Mouse (Mus musculus) spleen, adult 2 months (tissue): ENCODE data around the gene Haus6. TPM values are rescaled to one million over a fixed set of nuclear protein-coding genes. Genes with fewer than 3 reads are reported as not detected.
A peak's percentile ranks its signal among the peaks of the same experiment; 100 is the strongest.

Experiments used
- DNase-seq, 2 experiments: peaks; one replicate each; pipeline versions ENCODE4 v3.0.0 to v3.0.0-alpha.2; 2012 to 2021; ENCODE audit warnings: low spot score in 2 of 2, low read depth in 1 of 2
- H3K27ac ChIP-seq: fragments of 200-500 bp; 2 replicates; pipeline ENCODE4 v1.5.1; 2012; ENCODE audit warnings: low read length, inconsistent platforms; ENCODE audit not compliant: insufficient read depth
- H3K27me3 ChIP-seq: fragments of 200-500 bp; 2 replicates; pipeline ENCODE4 v1.6.1; 2012; ENCODE audit warnings: mild to moderate bottlenecking, moderate library complexity, low read length, inconsistent platforms; ENCODE audit not compliant: control insufficient read depth, insufficient read depth
- H3K36me3 ChIP-seq: fragments of 200-500 bp; 2 replicates; pipeline ENCODE4 v1.6.1; 2012; ENCODE audit warnings: mild to moderate bottlenecking, low read length, inconsistent platforms; ENCODE audit not compliant: control insufficient read depth, insufficient read depth
- H3K4me1 ChIP-seq: fragments of 200-500 bp; 2 replicates; pipeline ENCODE4 v1.6.1; 2011; ENCODE audit warnings: inconsistent platforms; ENCODE audit not compliant: control insufficient read depth, insufficient read depth, insufficient read length
- H3K4me3 ChIP-seq: fragments of 200-500 bp; 2 replicates; pipeline ENCODE4 v1.5.1; 2011; ENCODE audit warnings: mild to moderate bottlenecking, inconsistent platforms; ENCODE audit not compliant: insufficient read depth, insufficient read length; ENCODE audit errors: extremely low read depth
- CTCF ChIP-seq: fragments of 200-500 bp; IDR thresholded peaks from 2 replicates; pipeline ENCODE4 v1.5.1; 2011; ENCODE audit warnings: mild to moderate bottlenecking, inconsistent platforms; ENCODE audit not compliant: insufficient read depth, insufficient read length, insufficient replicate concordance; ENCODE audit errors: extremely low read depth
- POLR2A ChIP-seq: fragments of 200-500 bp; IDR thresholded peaks from 2 replicates; pipeline ENCODE4 v1.6.1; 2011; ENCODE audit warnings: low read depth, low read length, inconsistent platforms
- WGBS: fragments of 180-500 bp; shearing (Covaris S2); methylation state at CpG from one replicate; pipeline ENCODE4 v1.1.7; 2018; 5-methylcytosine and 5-hydroxymethylcytosine counted together
- polyA plus RNA-seq: library from polyadenylated mRNA; depleted of rRNA; stranded (reverse); fragments of >200 nt; gene quantifications from 2 replicates; pipeline ENCODE4 v1.2.3, GENCODE M21; 2012

The Haus6 gene
- polyA plus RNA-seq, 1 experiment: 8.8 TPM

GRCm38 (mm10) chr4:86588236-86588635 lies 23.6 kb downstream of the Haus6 start:
- Histone ChIP-seq H3K4me3 (no peak overlapping the region), H3K36me3 (peaks cover 16% of the 10 kb centered on the region), H3K27ac (no peak overlapping the region), H3K27me3 (no peaks in the 10 kb centered on the region), H3K4me1 (no peaks in the 10 kb centered on the region)
- 89% methylated on average over 3 of the region's 3 CpGs for WGBS
- DNase-seq: peak; percentile 49 to 59
- peak; percentile 19; the same call in 1 of the 2 replicates for TF ChIP-seq CTCF
- no peak for TF ChIP-seq POLR2A

- H3K4me3 ChIP-seq: no peak overlapping the region
- no peaks in the 10 kb centered on the region for H3K27me3 ChIP-seq
- TF ChIP-seq CTCF (no peak), POLR2A (no peak)
- whole genome bisulfite sequencing: 57% methylated on average over 3 of the region's 3 CpGs
- peaks cover 13% of the 10 kb centered on the region for H3K36me3 ChIP-seq
- peak in 1 of 2 experiments; percentile 21 for DNase-seq
- H3K4me1 ChIP-seq: peaks cover 13% of the 10 kb centered on the region; the same call in 1 of the 2 replicates
- peak overlapping the region; percentile 80 for H3K27ac ChIP-seq
Measured at GRCm38 (mm10) chr4:86580591-86580990, 31.3 kb downstream of the Haus6 start.

GRCm38 (mm10) chr4:86580056-86580455 lies 31.8 kb downstream of the Haus6 start:
- no peaks in the 10 kb centered on the region for H3K27me3 ChIP-seq
- TF ChIP-seq POLR2A (no peak), CTCF (no peak)
- WGBS: 29% methylated on average over 4 of the region's 4 CpGs

GRCm38 (mm10) chr4:86576630-86577225 lies 35.1 kb downstream of the Haus6 start:
- Histone ChIP-seq H3K27ac (peak overlapping the region; percentile 99), H3K4me3 (peak overlapping the region; percentile 96), H3K4me1 (peaks cover 13% of the 10 kb centered on the region; the same call in 1 of the 2 replicates), H3K27me3 (no peaks in the 10 kb centered on the region), H3K36me3 (no peaks in the 10 kb centered on the region)
- 19% methylated on average over 11 of the region's 11 CpGs for WGBS
- TF ChIP-seq POLR2A: no peak
- no peak for TF ChIP-seq CTCF
- no peak for DNase-seq

More at GRCm38 (mm10) chr4:86580056-86580455, 31.8 kb downstream of the Haus6 start:
- Histone ChIP-seq H3K4me3 (no peak overlapping the region), H3K27ac (peak overlapping the region; percentile 80), H3K4me1 (peaks cover 13% of the 10 kb centered on the region; the same call in 1 of the 2 replicates), H3K36me3 (peaks cover 10% of the 10 kb centered on the region)
- peak; percentile 18 to 57 for DNase-seq

- peaks cover 13% of the 10 kb centered on the region; the same call in 1 of the 2 replicates for H3K4me1 ChIP-seq
- DNase-seq: peak in 1 of 2 experiments; percentile 3
- 1% methylated on average over 20 of the region's 20 CpGs for WGBS
- no peaks in the 10 kb centered on the region for H3K27me3 ChIP-seq
- TF ChIP-seq POLR2A (no peak), CTCF (no peak)
- H3K27ac ChIP-seq: peak overlapping the region; percentile 99
- H3K4me3 ChIP-seq: peak overlapping the region; percentile 96
- H3K36me3 ChIP-seq: no peaks in the 10 kb centered on the region
Measured at GRCm38 (mm10) chr4:86576120-86576541, 35.7 kb downstream of the Haus6 start.

GRCm38 (mm10) chr4:86575283-86575983 lies 36.4 kb downstream of the Haus6 start, which contains the start of gene Rraga:
TSS of gene Rraga (plus strand) at chr4:86575668.
- Histone ChIP-seq H3K4me3 (peak within 1 kb of the TSS; percentile 96), H3K4me1 (peaks cover 13% of the 10 kb centered on the region; the same call in 1 of the 2 replicates), H3K27me3 (no peaks in the 10 kb centered on the region), H3K36me3 (no peaks in the 10 kb centered on the region), H3K27ac (peak within 1 kb of the TSS; percentile 99)
- DNase-seq: peak; percentile 87 to 98
- WGBS: under 1% methylated on average over 53 of the region's 53 CpGs
- TF ChIP-seq POLR2A: peak; percentile 92
- TF ChIP-seq CTCF: peak; percentile 92
